Mouse (Mus musculus): ENCODE data around the gene Adam22.

Gene Adam22

GRCm38 (mm10) chr5:8312324-8312723 lies 55.6 kb downstream of the Adam22 start:
- no peak for DNase-seq

GRCm38 (mm10) chr5:8310907-8311306 lies 57.1 kb downstream of the Adam22 start:
- no peak for DNase-seq

- no peak for DNase-seq
Observed at GRCm38 (mm10) chr5:8297719-8298419, 70.1 kb downstream of the Adam22 start.

GRCm38 (mm10) chr5:8293287-8293686 lies 74.7 kb downstream of the Adam22 start:
- DNase-seq, result no peak

- no peak for DNase-seq
Observed at GRCm38 (mm10) chr5:8291496-8291895, 76.5 kb downstream of the Adam22 start.

- peak; percentile 39 for DNase-seq
Observed at GRCm38 (mm10) chr5:8289678-8290614, 78.0 kb downstream of the Adam22 start.

GRCm38 (mm10) chr5:8284123-8284522 lies 83.8 kb downstream of the Adam22 start:
- DNase-seq, result no peak

- DNase-seq, result no peak
Observed at GRCm38 (mm10) chr5:8276141-8276540, 91.8 kb downstream of the Adam22 start.

GRCm38 (mm10) chr5:8257366-8257765 lies 110.6 kb downstream of the Adam22 start:
- DNase-seq, result no peak

GRCm38 (mm10) chr5:8256487-8256886 lies 111.5 kb downstream of the Adam22 start:
- DNase-seq, result no peak

GRCm38 (mm10) chr5:8244696-8245095 lies 123.3 kb downstream of the Adam22 start:
- no peak for DNase-seq

- DNase-seq, result peak; percentile 51
Observed at GRCm38 (mm10) chr5:8243064-8243615, 124.8 kb downstream of the Adam22 start.

- peak; percentile 75 for DNase-seq
Observed at GRCm38 (mm10) chr5:8242660-8243059, 125.3 kb downstream of the Adam22 start.

GRCm38 (mm10) chr5:8227073-8227472 lies 140.9 kb downstream of the Adam22 start:
- DNase-seq, result no peak

- DNase-seq, result no peak
Observed at GRCm38 (mm10) chr5:8224321-8224705, 143.6 kb downstream of the Adam22 start.

GRCm38 (mm10) chr5:8223597-8224320 lies 144.2 kb downstream of the Adam22 start:
- DNase-seq, result peak; percentile 86

- DNase-seq, result no peak
Observed at GRCm38 (mm10) chr5:8221630-8222029, 146.3 kb downstream of the Adam22 start.

GRCm38 (mm10) chr5:8215841-8216240 lies 152.1 kb downstream of the Adam22 start:
- no peak for DNase-seq

GRCm38 (mm10) chr5:8184992-8185391 lies 183.0 kb downstream of the Adam22 start:
- DNase-seq, result peak; percentile 76

- DNase-seq, result no peak
Observed at GRCm38 (mm10) chr5:8180646-8181045, 187.3 kb downstream of the Adam22 start.

GRCm38 (mm10) chr5:8178111-8178510 lies 189.8 kb downstream of the Adam22 start:
- DNase-seq, result no peak

- no peak for DNase-seq
Observed at GRCm38 (mm10) chr5:8164773-8165172, 203.2 kb downstream of the Adam22 start.

GRCm38 (mm10) chr5:8151645-8152044 lies 216.3 kb downstream of the Adam22 start:
- no peak for DNase-seq
